Mouse (Mus musculus) layer of hippocampus, adult 8-10 months (tissue): ENCODE measurements around the gene BC017158. TPM values are rescaled to one million over a fixed set of nuclear protein-coding genes. Genes with fewer than 3 reads are reported as not detected.

ENCODE experiments used
- DNase-seq, 2 experiments: peaks; one replicate each; pipeline ENCODE4 v3.0.0; 2022; ENCODE audit warnings: low spot score in 2 of 2
- total RNA-seq, 4 experiments: library from RNA; stranded (reverse); gene quantifications; 2 replicates each; pipeline ENCODE4 v1.2.4; 2022

BC017158 gene
- total RNA-seq, 4 experiments from 2014 or later = 25.1 to 31.9 (median 28.0) TPM

DNA sequence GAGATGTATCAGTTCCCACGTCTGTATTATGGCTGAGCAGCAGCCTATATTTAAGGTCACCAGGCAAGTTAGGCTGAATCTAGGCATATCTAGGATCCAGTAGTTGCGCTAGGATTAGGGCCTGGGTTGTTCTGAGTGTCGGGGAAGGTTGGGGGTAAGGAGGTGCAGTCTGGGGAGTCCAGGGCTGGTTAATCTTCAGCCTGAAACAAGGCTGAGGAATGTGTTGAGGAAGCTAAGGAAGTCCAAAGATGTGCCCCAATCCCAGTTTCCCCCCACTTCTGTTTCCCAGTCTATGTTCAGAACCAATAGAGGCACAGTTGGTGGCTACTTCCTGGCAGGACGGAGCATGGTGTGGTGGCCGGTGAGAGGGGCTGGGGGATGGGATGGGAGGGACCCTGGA, 31.9 kb downstream of the BC017158 start:
- DNase-seq = no peak

DNA sequence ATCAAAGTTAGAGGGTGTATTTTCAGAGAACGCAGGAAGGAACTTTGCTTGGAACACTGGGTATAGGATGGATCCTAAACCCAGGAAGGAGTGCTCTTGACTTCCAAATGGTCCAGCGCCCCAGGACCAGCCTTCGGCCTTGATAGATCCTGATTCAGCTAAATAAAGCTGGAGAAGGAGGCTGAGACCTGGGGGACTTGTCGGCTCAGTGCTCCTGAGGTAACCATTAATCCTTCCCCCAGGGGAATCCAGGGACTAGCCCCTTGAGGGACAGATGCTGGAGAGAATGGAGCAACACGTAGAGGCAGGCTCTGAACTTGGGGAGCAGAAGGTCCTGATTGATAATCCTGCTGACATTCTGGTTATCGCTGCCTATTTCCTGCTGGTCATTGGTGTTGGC, 32.6 kb downstream of the BC017158 start, which contains the start of gene Slc5a2:
Gene Slc5a2 (plus strand): TSS at position 247 of the 400 bp plus-strand sequence.
- no peak for DNase-seq

DNA sequence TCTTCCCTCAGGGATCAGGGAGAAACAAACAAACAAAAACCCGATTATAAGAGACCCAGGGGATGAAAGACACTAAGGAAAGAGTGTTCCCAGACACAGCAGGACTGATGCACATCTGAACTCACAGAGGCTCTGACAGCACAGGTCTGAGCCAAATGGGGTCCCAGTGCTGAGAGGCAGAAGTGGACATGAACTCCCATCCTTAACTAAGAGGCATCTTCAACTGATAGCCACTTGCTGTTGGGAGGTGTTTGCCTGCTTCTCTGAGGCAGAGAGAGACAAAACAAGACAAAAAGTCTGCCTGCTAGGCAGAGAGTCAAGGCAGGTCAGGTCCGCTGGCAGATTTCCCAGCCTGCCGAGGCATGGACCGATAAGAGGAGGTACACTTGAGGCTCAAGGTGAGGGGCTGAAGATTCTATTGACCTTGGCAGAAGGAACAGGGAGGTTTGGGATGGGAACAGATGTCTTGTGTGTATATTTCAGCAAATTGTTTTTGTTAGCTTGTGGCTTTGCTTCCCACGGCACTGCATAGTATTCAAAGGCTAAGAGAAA, 41.1 kb downstream of the BC017158 start:
- no peak for DNase-seq

DNA sequence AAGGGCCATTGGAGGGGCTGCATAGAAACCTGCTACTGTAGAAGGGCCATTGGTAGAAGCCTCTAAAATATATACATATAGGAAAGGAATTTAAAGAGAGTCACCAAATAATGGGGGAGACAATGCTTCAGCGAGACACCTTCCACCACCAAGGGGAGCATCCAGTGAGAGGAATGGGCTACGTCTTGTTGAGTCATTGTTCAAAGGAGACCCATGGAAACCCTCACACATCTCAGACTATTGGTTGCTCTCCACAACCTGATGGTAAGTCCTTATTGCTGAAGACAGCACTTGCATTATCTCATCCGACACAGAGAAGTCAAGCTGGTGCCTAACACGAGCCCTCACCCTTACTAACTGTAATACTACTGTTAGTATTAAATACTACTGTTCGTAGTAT, 42.2 kb downstream of the BC017158 start:
- no peak for DNase-seq

DNA sequence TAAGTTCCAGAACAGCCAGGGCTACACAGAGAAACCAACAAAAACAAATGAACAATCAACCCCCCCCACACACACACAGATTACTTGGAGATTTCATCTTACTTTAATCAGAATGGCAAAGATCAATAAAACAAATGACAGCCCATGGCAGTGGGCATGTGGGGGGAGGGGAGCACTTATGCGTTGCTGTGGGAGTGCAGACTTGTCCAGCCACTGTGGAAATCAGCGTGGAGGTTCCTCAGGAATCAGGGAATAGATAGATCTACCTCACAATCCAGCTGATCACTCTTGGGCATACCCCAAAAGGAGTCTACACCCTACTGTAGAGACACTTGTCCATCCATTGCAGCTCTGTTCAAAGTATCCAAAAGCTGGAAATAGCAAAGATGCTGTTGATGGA, 43.0 kb downstream of the BC017158 start:
- DNase-seq = no peak

DNA sequence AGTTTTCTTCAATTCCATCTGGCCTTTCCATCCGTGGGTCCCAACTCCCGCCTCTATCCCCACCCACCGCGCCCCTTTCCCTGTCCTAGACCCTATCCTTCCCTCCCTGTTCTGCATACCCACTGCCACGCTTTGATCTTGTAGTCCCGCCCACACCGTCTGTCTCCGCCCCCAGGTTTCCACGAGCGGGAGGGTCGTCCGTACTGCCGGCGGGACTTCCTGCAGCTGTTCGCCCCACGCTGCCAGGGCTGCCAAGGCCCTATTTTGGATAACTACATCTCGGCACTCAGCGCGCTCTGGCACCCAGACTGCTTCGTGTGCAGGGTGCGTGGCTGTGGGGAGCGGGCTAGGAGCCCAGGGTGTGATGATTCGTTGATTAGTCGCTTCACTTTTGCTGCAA, 45.4 kb downstream of the BC017158 start:
- DNase-seq = peak; percentile 79 to 82

DNA sequence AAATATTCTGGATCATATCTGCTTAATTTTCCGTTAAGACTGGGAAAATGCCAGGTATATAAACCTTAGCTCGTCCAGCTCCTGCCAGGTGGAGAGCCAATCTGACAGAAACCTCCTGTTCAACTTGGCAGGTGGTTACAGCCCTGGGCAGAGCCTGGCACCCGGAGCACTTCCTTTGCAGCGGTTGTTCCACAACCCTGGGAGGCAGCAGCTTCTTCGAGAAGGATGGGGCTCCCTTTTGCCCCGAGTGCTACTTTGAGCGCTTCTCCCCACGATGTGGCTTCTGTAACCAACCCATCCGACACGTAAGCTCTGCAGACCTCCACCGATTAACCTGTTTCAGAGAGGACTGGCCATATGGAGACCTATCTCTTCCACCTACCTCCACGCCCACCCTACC, 46.0 kb downstream of the BC017158 start:
- DNase-seq = no peak

DNA sequence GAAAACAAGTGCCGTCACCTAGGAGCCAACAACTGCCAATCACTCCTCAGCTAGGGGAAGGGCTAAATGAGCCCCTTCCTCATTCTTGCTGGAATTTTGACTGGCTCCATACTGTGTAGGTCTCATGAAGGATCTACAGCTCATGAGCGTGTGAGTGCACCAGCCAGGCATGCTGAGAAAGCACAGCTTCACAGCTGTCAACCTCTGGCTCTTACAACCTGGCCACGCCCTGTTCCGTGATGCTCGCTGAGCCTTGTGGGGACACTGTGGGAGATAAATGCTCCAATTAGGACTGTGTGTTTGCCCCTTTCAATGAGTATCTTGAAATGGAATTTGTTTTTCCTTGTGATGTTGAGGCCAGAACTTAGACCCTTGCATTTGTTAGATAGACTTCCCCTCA, 48.0 kb downstream of the BC017158 start:
- DNase-seq = no peak

DNA sequence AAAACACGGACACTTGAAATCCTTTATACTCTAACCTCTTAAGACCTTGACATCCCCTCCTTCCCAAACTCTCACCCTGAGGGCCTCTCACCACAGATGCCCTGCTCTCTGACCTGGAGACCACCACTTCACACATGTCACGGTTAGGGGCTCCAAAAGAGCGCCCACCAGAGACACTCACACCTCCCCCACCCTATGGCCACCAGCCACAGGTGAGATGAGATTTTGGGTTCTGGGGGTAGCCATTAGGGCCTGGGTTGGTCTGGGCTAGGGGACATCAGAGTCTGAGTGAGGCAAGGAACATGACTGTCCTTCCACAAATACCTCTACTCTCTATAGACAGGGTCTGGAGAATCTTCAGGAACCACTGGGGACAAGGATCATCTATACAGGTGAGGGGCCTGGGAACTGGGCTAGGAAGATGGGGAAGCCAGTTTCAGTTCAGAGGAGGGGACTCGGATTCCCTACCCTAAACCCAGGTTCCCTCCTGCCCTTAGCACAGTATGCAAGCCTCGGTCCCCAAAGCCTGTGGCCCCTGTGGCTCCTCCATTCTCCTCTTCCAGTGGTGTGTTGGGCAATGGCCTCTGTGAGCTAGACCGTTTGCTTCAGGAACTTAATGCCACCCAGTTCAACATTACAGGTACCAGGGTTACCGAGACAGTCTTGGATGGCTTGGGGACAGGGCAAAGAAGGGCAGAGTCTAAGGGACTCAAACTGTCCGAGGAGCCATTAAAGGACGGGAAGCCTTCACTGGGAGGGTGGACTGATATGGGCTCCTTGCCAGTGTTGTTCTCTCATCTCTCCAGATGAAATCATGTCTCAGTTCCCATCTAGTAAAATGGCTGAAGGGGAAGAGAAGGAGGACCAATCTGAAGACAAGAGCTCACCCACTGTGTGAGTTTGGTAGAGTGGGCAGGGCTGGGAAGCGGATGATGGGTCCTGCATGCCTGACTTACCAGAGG, 49.6 kb downstream of the BC017158 start:
- no peak for DNase-seq

DNA sequence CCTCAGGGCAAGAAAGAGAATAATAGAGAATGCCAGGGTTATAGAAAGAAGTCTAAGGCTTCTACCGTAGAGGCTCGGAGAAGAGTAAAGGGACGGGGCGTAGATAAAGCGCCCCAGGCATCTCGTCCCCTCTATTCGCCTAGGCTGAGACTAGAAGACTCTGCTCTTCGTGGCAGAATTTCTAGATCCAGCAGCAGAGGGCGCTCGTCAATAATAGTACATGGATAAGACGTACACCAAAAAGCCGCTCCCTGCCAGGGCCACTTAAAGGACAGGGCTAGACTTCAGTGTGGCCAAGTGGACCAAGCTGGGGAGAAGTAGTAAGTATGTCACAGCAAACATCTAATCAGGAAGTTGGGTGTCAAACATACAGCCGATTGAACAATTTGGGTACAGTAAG, 50.5 kb downstream of the BC017158 start:
- DNase-seq = peak; percentile 74 to 86

DNA sequence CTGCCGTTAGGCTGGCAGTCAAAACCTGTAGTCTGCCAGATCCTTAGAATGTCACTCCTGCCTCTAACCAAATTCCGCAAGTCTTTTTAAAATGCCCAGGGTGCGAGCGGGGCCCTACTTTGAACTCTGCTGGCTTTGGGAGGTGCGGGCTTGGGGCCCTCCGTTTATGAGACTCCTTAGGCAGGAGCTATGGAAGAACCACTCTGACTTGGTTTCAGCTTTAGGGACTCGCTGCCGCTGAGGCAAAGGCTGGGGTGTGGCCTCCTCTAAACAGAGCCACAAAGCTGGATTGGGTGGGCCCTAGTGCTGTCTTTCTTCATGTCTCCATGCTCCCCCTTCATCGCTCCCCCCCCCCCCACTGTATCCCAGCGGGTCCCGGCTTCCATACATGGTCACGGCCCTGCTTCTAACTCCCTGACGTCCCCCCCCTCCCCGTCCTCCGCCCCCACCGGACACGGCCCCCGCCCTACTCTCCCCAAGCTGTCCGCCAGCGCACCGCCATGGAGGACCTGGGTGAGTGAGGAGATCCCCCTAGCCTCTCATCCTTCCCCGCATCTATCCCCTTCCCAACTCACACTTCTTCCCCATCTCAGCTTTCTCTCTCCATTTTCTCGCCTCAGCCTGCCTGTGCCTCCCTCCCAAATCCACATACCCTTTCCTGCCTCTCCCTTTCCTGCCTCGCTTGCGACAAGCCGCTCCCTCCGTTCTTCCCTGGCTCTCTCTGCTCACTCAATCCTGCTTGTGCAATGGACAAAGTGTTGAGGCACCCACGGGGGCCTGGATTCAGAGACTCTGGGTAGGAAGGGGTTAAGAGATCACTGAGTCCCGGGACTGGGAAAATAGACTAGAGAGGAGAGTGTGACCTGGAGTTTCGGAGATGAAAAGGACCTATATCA, 51.2 kb downstream of the BC017158 start, which contains the start of gene Tgfb1i1:
Gene Tgfb1i1 (plus strand): TSS at position 317 of the 896 bp plus-strand sequence.
- DNase-seq = no peak

DNA sequence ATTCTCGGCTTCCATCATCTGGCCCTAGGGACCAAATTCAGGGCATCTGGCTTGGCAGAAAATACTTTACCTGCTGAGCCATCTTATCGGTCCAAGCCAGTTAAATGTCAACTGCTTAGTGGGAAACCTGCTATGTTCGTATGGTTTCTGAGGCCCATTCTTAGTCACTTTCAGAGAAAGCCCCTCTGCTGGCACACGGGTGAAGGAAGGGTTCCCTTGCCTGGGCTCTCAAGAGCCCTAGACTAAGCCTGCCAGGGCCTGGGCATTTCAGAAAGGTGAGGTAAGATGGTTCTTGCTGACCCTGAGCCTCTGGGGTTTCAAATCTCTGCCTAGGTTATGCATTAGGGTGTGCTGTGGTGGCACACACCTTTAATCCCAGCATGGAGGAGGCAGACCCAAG, 52.4 kb downstream of the BC017158 start:
- DNase-seq = no peak

DNA sequence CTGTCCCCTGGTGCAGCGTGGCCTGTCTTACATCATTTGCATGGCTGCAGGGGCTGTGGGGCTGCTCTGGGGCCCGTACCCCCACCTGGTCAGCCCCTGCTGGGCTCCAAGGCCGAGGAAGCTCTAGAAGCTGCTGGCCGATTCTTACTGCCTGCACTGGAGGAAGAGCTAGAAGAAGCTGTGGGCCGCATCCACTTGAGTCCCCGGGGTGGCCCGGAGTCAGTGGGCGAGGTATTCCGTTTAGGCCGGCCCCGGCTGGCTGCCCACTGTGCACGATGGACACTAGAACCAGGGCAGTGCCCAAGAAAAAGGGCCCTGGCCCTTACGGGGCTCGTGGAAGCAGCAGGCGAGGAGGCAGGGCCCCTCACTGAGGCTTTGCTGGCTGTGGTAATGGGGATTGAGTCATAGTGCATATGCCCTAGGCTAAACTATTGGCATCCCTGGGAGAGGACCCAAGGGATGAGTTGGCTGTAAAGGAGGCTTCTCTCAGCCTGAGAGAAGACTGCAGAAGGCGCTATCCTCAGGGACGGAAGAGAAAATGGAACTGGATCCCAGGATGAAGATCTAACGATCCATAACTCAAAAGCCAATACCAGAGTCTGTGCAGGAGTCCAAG, 53.5 kb downstream of the BC017158 start:
- DNase-seq = no peak

DNA sequence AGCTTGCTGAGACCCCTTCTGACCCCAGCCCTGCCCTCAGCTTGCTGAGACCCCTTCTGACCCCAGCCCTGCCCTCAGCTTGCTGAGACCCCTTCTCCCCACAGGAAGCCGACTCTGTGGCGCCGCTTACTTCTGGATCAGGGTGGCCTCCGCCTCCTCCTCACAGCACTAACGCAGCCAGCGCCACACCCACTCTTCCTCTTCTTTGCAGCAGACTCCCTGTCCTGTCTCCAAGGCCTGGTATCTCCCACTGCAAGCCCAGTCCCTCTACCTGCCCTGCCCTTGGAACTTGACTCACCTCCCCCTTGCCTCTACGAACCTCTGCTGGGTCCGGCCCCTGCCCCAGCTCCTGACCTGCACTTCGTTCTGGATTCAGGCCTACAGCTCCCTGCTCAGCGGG, 54.0 kb downstream of the BC017158 start:
- DNase-seq = no peak

DNA sequence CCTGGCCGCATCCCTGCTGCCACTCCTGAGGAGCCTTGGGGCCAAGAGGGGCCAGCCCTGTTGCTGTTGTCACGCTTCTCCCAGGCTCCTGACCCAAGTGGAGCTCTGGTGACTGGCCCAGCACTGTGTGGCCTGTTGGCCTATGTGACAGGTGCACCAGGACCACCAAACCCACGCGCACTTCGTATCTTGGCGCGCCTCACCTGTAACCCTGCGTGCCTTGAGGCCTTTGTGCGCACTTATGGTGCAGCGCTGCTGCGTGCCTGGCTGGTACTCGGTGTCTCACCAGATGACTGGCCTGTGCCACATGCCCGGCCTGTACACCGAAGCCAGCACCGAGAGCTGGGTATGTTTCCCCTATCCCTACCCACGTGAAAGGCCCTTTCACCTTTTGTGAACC, 55.6 kb downstream of the BC017158 start:
- DNase-seq = no peak

DNA sequence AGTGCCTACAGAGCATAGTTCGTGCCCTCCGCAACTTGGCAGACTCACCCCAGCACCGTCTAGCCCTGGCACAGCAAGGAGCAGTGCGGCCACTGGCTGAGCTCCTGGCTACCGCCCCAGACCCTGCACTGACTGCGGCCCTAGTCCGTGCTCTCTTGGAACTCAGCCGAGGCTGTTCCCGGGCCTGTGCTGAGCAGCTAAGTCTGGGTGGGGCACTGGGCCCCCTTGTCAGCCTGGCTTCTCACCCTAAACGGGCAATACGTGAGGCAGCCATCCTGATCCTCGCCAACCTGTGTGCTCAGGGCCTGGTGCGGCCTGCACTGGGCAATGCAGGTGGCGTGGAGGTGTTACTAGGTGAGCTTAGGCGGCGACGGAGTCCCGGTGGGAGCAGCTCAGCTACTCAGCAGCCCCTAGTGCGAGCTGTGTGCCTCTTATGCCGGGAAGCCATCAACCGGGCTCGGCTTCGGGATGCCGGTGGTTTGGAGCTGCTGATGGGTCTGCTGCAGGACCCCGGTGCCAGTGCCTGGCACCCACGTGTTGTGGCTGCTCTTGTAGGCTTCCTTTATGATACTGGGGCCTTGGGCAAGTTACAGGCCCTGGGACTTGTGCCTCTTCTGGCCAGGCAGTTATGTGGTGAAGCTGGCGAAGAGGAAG, 57.7 kb downstream of the BC017158 start:
- no peak for DNase-seq

DNA sequence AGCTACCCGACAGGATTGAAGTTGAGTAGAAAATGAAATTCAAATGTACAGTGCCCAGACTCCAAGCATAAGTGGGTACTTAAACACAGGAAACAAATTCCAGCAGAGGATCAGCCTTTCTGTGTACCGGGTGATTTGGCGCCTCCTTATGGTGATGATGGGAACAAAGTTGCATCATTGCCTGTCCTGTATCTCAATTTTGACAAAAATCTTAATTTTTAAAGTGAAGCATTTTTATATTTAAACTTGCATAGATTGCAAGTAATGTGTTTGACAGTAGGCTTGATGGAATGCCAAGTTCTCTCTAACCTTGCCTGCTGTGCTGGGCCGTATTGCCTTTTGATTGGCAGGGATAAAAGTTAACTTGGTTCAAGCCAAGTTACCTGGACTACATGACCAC, 59.0 kb downstream of the BC017158 start:
- DNase-seq = no peak

DNA sequence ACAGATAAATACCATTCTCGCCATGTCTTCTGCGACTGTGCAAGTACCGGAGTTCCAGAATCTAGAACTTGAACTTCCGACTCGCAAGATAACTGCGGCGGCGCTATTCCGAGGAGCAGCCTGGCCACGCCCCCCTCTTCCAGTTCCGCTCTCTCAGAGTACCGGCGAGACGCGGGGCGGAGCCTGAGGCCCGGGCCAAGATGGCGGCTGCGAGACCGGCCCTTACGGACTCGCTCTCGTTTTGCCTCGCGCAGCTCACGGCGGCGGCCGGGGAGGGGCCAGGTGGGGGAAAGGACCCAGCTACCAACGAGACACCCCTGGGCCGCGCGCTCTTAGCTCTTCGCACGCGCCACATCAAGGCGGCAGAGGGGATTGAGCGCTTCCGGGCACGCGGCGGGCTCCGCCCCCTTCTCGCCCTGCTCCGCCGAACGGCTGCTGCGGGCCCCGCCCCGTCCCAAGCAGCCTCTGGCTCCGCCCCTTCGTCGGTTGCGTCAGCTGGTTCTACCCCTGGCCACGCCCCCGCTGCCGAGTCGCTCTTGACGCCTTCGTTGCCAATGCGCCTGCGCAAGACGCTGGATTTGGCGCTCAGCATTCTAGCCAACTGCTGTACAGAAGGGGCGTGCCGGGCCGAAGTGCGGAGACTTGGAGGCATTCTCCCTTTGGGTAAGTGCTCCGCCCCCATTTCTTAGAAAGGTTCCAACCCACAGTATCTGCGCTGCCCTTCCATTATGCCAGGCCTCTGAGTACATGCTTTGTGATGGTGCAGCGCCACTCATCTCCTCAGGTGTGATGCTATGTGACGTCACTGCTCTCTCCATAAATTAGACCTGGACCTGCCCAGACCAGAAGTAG, 59.8 kb downstream of the BC017158 start, which contains the start of gene 9130023H24Rik:
Gene 9130023H24Rik (minus strand): TSS at position 105 of the 852 bp plus-strand sequence.
- peak; percentile 98 for DNase-seq

DNA sequence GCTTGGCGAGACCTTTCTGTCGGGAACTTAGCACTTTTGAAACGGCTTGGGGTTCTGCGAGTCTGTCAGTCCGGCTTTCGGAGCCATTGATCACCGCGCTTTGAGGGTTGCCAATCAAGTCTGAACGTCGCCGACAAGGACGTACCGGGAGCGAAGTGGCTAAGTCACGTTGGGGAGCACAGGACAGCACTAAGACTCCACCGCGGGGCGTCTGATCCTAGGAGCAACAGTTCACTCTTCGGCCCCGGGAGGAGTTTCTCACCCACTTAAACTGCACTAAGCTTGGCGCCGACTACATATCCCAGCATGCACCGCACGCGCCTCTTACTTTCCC, 60.4 kb downstream of the BC017158 start:
- DNase-seq = no peak
